Mouse (Mus musculus) midbrain, embryonic 12.5 days (tissue): ENCODE measurements around the gene Hpd. TPM values are rescaled to one million over a fixed set of nuclear protein-coding genes. Genes with fewer than 3 reads are reported as not detected.

Experiments used
- ATAC-seq: fragments of 200-750 bp; cut with Nextera tagmentation; 2 replicates; pipeline ENCODE4 v1.8.0; 2017; ENCODE audit warnings: low read depth, moderate TSS enrichment, moderate library complexity; ENCODE audit not compliant: low FRiP score
- H3K27ac ChIP-seq: fragments of 300-500 bp; sonication (generic); replicated peaks from 2 replicates; pipeline ENCODE4 v1.5.1; 2016; ENCODE audit warnings: mild to moderate bottlenecking
- H3K27me3 ChIP-seq: fragments of 300-500 bp; sonication (generic); 2 replicates; pipeline ENCODE4 v1.6.1; 2016; ENCODE audit warnings: mild to moderate bottlenecking
- H3K36me3 ChIP-seq: fragments of 300-500 bp; sonication (generic); 2 replicates; pipeline ENCODE4 v1.6.1; 2016
- H3K4me1 ChIP-seq: fragments of 300-500 bp; sonication (generic); 2 replicates; pipeline ENCODE4 v1.6.1; 2016
- H3K4me2 ChIP-seq: fragments of 300-500 bp; sonication (generic); replicated peaks from 2 replicates; pipeline ENCODE4 v1.6.1; 2016; ENCODE audit warnings: mild to moderate bottlenecking, moderate library complexity
- H3K4me3 ChIP-seq: fragments of 300-500 bp; sonication (generic); 2 replicates; pipeline ENCODE4 v1.5.1; 2016; ENCODE audit warnings: mild to moderate bottlenecking
- H3K9ac ChIP-seq: fragments of 300-500 bp; sonication (generic); replicated peaks from 2 replicates; pipeline ENCODE4 v1.6.1; 2016; ENCODE audit warnings: mild to moderate bottlenecking, moderate library complexity
- H3K9me3 ChIP-seq: fragments of 300-500 bp; sonication (generic); 2 replicates; pipeline ENCODE4 v1.6.1; 2016; ENCODE audit warnings: mild to moderate bottlenecking
- WGBS: fragments of 180-500 bp; shearing (Covaris S2); methylation state at CpG from one replicate; pipeline ENCODE4 v1.1.7; 2016; 5-methylcytosine and 5-hydroxymethylcytosine counted together
- polyA plus RNA-seq: library from polyadenylated mRNA; unstranded; fragments of >200 nt; fragmentation: Nextera tagmentation; extraction: Ambion mirVana; gene quantifications from 2 replicates; pipeline ENCODE4 v1.2.1, GENCODE M21; 2016

The Hpd gene
- polyA plus RNA-seq, 1 experiment from 2014 or later: not detected

DNA sequence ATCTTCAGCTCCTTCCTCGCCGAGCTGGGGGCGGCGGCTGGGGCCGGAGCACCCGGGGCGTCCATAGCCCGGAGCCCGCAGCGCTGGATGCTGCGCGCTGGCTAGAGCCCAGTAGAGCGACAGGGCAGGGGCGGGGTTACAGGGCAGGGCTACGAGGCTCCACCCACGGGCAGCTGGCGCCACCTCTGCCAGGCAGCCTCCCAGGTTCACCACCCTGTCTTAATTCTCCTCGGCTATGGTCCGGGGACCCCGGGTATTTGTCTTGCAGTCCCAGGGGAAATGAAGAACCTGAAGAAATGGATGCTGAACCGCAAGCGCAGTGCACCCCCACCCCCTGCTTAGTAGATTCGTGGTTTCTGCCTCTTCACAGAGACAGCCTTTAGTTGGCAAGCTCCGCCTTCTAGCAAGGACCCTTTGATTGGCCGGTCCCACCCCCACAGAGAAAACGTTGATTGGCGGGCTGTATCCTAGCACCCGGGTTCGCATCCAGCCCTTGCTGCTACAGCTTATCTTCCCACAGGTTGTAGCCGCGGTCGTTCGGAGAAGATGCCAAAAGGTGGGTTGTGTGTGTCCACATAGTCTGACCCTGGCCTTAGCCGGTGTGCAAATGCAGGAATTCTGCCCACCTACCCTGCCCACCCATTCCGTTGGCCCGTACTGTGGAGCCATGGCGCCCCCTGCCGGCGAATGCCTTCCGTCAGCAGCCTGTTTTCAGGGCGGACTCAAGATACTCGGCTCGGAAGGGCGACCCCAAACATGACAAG is 50.0 kb downstream of the Hpd start, which contains the start of gene Rhof:
TSS of gene Rhof (minus strand) at position 385 of the 764 bp plus-strand sequence.
- Histone ChIP-seq H3K4me1 (peaks cover 62% of the 10 kb centered on the region), H3K9ac (peak within 1 kb of the TSS; percentile 35), H3K4me2 (peak within 1 kb of the TSS; percentile 100), H3K36me3 (peaks cover 54% of the 10 kb centered on the region), H3K27me3 (peaks cover 7% of the 10 kb centered on the region; the same call in 1 of the 2 replicates), H3K4me3 (peak within 1 kb of the TSS; percentile 25), H3K9me3 (no peaks in the 10 kb centered on the region), H3K27ac (peak within 1 kb of the TSS; percentile 80)
- ATAC-seq: peak; percentile 59
- WGBS: 4% methylated on average over 43 of the region's 44 CpGs

DNA sequence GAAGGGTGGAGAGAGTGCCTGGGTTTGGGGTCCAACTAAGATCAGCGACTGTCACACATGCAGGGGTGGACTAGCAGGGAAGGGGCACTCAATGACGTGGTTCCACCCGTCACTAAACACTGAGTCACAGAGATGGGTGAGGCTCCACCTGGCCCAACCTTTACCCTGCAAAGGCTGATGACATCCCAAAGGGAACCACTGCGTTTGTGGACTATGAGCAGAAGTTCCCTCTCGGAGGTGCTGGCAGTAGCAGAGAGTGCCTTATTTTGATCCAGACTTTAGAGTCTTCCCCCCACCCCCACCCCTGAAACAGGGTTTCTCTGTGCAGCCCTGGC is 51.7 kb downstream of the Hpd start:
- Histone ChIP-seq H3K4me1 (peaks cover 45% of the 10 kb centered on the region), H3K36me3 (peaks cover 59% of the 10 kb centered on the region), H3K9ac (no peak overlapping the region), H3K9me3 (no peaks in the 10 kb centered on the region), H3K27ac (no peak overlapping the region), H3K4me3 (no peak overlapping the region), H3K27me3 (peaks cover 7% of the 10 kb centered on the region; the same call in 1 of the 2 replicates), H3K4me2 (no peak overlapping the region)
- ATAC-seq: no peak
- 95% methylated on average over 5 of the region's 5 CpGs for WGBS

DNA sequence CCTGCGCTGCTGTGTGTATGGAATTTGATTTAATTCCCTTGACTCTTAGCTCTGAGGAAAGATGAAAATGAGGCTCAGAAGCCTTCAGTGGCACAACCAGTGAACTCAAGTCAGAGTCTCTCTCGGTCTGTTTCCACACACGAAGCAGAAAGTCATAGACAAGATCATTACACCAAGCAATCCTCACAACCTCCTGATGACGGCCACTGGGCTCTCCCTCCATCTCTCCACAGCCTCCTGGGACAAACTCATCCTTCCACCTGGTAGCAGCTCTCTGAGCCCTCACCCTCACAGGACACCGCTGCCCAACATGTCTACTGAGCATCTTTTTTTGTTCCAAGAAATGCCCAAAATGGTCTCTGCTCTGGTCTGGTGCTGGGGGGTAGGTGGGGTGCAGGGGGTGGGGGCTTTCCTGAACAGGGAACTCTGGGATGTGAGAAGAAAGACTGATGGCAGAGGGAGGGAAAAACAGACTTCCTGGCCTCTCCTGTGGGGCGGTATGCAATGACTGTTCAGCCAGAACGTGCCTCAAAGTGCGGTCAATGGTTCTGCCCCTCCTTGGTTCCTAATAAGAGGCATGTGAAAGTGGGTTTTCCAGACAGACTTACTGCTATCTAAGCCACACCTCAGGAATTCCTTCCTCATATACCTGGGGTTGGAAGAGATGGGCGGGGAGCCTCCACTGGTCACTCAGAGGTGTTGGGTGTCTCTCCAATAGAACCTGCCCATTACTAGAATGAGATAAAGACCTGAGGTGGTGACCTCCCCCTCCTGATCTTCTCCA is 52.3 kb downstream of the Hpd start:
- WGBS: 91% methylated on average over 9 of the region's 9 CpGs
- no peaks in the 10 kb centered on the region for H3K9me3 ChIP-seq
- no peak overlapping the region for H3K9ac ChIP-seq
- H3K4me1 ChIP-seq: peaks cover 40% of the 10 kb centered on the region
- H3K36me3 ChIP-seq: peaks cover 64% of the 10 kb centered on the region
- H3K27me3 ChIP-seq: peaks cover 7% of the 10 kb centered on the region; the same call in 1 of the 2 replicates
- no peak for ATAC-seq
- no peak overlapping the region for H3K27ac ChIP-seq
- H3K4me3 ChIP-seq: no peak overlapping the region
- H3K4me2 ChIP-seq: no peak overlapping the region

DNA sequence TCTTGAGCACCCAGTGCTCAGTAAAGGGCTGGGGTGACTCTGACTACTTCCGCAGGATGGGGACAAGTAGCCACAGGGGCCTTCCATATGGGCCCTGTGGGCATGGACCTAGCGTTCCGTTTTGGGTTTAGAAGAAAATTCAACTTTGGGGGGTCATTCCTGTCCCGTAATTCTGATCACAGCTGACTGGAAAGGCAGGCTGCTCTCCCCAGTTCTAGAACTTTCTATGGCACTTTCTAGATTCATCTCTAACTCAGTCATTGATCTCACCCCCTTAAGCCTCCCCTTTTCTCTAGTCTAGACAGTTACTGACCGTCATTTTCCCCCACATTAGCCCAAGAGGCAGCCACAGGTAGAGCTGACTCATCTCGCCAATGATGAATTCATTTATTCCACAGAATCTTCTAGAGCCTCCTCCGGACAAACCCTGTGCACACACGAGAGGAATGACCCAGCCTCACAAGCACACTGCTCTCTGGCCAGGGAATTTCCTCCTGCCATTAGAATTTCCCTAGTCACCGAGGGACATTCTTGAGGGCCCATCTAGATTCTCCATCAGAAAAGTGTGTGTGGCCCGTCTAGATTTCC is 53.3 kb downstream of the Hpd start:
- Histone ChIP-seq H3K27ac (no peak overlapping the region), H3K27me3 (peaks cover 7% of the 10 kb centered on the region; the same call in 1 of the 2 replicates), H3K4me2 (no peak overlapping the region), H3K9ac (no peak overlapping the region), H3K4me3 (no peak overlapping the region), H3K9me3 (no peaks in the 10 kb centered on the region), H3K36me3 (peaks cover 59% of the 10 kb centered on the region), H3K4me1 (peaks cover 30% of the 10 kb centered on the region)
- ATAC-seq: no peak
- 87% methylated on average over 10 of the region's 10 CpGs for WGBS

DNA sequence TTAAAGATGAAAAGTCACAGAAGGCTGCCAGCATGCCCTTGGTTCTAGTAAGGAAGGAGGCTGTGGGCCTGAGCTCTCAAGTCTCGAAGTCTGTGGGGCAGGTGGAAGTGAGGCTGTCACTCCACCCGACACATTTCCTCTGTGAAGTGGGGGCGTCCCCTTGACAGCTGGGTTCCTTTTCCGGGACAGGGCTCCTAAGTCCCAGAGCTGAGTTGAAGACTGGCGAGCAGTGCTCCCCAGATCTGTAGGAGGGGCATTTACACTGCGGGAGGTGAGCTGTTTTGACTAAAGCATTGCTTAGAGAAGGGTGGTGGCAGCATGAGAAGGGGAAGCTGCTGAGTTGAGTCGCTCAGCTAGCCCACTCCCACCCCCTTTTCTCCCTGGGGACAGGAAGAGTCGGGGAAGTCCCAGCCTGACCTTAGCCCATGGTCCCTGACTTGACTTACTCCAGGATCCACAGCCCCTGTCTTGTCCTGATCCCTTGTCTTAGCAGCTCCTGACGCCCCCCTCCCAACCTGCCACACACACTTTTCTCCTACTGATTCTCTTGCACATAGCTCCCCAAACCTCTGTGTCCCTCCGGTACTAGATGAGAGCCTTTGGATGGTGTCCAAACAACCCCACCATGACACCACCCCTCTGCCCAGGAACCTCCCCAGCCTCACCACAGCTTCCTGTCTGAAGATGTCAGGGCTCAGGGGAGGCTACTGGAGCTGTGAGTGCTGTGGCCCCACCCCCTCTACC is 53.9 kb downstream of the Hpd start:
- peaks cover 7% of the 10 kb centered on the region; the same call in 1 of the 2 replicates for H3K27me3 ChIP-seq
- no peaks in the 10 kb centered on the region for H3K9me3 ChIP-seq
- H3K4me2 ChIP-seq: no peak overlapping the region
- H3K4me1 ChIP-seq: peaks cover 23% of the 10 kb centered on the region
- H3K27ac ChIP-seq: no peak overlapping the region
- no peak overlapping the region for H3K4me3 ChIP-seq
- no peak for ATAC-seq
- WGBS: 58% methylated on average over 10 of the region's 10 CpGs
- no peak overlapping the region for H3K9ac ChIP-seq
- H3K36me3 ChIP-seq: peaks cover 58% of the 10 kb centered on the region

DNA sequence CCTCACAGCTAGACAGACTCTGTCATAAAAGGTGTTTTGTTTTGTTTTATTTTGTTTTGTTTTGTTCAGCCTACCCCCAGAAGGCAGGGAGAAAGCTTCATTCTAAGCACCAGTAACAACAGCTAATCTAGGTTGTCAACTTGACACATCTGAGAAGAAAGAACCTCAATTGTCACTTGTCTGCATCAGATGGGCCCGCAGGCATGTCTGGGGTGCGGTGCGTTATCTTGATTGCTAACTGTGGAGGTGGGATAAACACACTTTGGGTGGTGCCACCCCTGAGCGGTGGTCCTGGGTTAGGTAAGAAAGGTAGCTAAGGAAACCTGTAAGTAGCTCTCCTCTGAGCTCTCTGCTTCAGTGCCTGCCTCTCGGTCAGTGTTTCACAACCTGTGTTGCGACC is 55.5 kb downstream of the Hpd start:
- Histone ChIP-seq H3K4me3 (no peak overlapping the region), H3K27ac (no peak overlapping the region), H3K36me3 (peaks cover 68% of the 10 kb centered on the region), H3K27me3 (peaks cover 7% of the 10 kb centered on the region; the same call in 1 of the 2 replicates), H3K9ac (no peak overlapping the region; the same call in 1 of the 2 replicates), H3K4me1 (peaks cover 8% of the 10 kb centered on the region), H3K4me2 (no peak overlapping the region), H3K9me3 (no peaks in the 10 kb centered on the region)
- 85% methylated on average over 6 of the region's 6 CpGs for WGBS
- no peak for ATAC-seq

DNA sequence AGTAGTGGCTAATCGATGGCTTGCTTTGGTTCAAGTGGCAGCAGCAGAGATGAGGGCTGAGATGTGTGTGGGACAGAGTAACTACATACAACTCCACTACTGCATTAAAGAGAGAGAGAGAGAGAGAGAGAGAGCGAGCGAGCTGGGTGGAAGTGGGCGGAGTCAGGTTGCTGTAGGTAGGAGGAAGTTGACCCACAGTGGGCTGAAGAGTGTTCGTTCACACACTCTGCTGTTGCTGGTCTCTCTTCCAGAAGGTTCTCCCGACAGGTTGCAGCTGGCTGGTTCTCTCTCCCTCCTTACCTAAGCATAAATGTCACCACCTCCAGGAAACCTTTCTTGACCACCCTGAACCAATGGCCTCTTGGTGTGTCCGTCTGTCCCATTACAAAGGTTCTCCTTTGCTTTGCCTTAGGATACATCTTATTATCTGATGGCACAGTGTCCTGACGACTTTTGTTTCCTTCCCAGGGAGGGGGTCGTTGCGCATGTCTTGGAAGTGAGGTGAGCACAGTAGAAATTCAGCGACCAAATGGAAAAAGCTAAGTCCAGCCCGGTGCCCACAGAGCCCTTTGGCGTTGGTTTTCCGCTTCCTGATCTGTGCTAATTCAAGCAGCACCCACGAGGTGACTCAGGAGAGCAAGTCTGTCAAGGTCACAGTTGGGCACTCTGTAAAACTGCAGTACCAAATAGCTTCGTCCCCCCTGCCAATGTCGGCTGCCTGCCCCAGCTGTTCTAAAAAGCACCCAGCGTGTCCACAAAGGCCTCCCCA is 56.7 kb downstream of the Hpd start:
- no peak for ATAC-seq

DNA sequence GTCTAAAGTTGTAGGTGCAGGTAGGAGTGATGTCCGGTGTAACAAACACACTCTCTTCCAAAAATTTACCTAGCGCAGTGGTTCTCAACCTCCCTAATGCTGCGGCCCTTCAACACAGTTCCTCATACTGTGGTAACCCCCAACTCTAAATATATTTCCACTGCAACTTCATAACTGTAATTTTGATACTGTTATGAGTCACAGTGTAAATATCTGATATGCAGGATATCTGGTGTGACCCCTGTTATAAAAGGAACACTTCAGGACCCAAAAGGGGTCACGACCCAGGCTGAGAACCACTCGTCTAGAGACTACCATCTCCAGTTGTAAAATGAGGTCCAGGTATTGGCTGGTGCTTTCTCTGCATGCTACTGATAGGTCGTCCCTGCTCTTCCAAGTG is 57.4 kb downstream of the Hpd start:
- H3K27ac ChIP-seq: no peak overlapping the region
- ATAC-seq: no peak
- no peak overlapping the region for H3K4me3 ChIP-seq
- peaks cover 59% of the 10 kb centered on the region for H3K36me3 ChIP-seq
- H3K9me3 ChIP-seq: no peaks in the 10 kb centered on the region
- WGBS: 84% methylated on average over 6 of the region's 6 CpGs
- H3K27me3 ChIP-seq: no peaks in the 10 kb centered on the region
- H3K9ac ChIP-seq: no peak overlapping the region
- H3K4me2 ChIP-seq: no peak overlapping the region
- H3K4me1 ChIP-seq: peaks cover 4% of the 10 kb centered on the region; the same call in 1 of the 2 replicates

More for the DNA sequence above, 56.7 kb downstream of the Hpd start:
- Histone ChIP-seq H3K36me3 (peaks cover 63% of the 10 kb centered on the region), H3K9me3 (no peaks in the 10 kb centered on the region), H3K27ac (no peak overlapping the region), H3K4me2 (no peak overlapping the region), H3K4me1 (peaks cover 3% of the 10 kb centered on the region; the same call in 1 of the 2 replicates), H3K9ac (no peak overlapping the region), H3K4me3 (no peak overlapping the region), H3K27me3 (no peaks in the 10 kb centered on the region)
- 87% methylated on average over 18 of the region's 18 CpGs for WGBS

DNA sequence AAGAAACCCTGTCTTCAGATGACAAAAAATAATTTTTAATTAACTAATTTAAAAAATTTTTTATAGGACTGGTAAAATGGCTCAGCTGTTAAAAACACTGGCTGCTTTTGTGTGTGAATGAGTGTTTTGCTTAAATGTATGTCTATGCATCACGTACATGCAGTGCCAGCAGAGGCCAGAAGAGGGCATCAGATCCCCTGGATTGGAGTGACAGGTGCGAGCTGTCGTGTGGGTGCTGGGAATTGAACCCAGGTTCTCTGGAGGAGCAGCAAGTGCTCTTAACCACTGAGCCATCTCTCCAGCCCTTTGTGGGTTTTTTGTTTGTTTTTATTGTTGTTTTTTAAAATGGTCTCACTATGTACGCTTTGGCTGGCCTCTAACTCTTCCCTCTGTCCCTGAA is 60.3 kb downstream of the Hpd start:
- H3K4me3 ChIP-seq: no peak overlapping the region
- H3K4me1 ChIP-seq: peaks cover 4% of the 10 kb centered on the region; the same call in 1 of the 2 replicates
- H3K27me3 ChIP-seq: no peaks in the 10 kb centered on the region
- H3K9me3 ChIP-seq: no peaks in the 10 kb centered on the region
- no peak overlapping the region for H3K27ac ChIP-seq
- 93% methylated on average over 4 of the region's 4 CpGs for WGBS
- peaks cover 32% of the 10 kb centered on the region for H3K36me3 ChIP-seq
- H3K4me2 ChIP-seq: no peak overlapping the region
- H3K9ac ChIP-seq: no peak overlapping the region
- no peak for ATAC-seq
